Mouse (Mus musculus) thymus, postnatal 25 days (tissue): ENCODE results near the gene Nxnl2.
A peak's percentile ranks its signal among the peaks of the same experiment; 100 is the strongest.
"Not testable (repeated sequence)": the region's sequence is repeated elsewhere in the genome, so short reads cannot be mapped to it uniquely, and the experiment has no call there.

Experiments used
- DNase-seq: peaks from one replicate; pipeline ENCODE4 v3.0.0; 2022

Nxnl2 gene

GRCm38 (mm10) chr13:51182236-51182635 lies 11.4 kb downstream of the Nxnl2 start:
- no peak for DNase-seq

DNA sequence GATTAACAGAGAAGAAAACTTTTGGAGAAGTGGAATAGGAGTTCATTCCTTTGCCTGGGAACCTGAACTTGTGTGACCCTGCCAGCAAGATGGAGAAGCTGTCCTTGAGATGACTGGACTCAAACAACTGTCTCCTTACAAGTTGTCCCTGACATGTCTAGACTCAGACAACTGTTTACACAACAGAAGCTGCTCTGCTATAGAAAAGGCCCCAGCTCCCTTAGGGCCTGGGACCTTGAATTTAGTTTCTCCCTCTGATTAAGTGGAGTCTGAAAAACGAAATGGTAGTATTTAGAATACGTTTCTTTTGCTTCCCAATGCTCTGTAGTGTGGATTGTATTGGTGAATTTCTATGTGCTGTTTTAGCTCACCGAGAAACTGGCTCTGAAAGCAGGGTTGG lies 14.1 kb downstream of the Nxnl2 start:
- no peak for DNase-seq

GRCm38 (mm10) chr13:51190336-51190735 lies 19.5 kb downstream of the Nxnl2 start:
- no peak for DNase-seq

DNA sequence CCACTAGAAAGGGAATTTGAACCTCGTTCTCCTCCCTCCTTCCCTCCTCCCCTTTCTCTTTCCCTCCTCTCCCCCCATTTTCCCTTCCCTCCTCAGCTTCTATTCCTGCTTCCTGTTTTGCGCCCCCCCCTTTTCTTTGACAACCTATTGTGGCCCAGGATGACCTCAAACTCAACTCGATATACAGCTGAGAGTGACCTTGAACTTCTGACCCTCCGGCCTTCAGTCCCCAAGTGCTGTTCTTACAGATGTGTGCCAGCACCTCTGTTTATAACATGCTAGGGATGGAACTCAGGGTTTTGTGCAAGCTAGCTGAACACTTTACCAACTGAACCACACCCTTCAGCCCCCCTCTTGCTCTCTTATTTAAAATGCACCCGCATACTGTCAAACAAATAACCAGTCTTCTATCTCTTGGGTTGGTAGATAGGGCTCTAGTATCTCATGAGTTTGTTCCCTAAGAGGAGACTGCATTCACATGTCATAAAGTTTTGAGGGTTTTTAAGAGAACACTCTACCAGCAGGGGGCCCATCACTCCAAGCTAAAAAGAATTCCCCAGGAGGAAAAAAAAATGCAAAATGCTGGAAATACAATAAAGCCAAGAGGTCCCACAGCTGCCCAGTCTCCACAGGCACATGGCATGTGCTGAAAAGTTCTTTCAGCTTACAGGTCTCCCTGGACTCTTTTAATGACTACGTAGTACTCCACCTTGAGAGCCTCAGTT lies 20.8 kb downstream of the Nxnl2 start:
- no peak for DNase-seq

DNA sequence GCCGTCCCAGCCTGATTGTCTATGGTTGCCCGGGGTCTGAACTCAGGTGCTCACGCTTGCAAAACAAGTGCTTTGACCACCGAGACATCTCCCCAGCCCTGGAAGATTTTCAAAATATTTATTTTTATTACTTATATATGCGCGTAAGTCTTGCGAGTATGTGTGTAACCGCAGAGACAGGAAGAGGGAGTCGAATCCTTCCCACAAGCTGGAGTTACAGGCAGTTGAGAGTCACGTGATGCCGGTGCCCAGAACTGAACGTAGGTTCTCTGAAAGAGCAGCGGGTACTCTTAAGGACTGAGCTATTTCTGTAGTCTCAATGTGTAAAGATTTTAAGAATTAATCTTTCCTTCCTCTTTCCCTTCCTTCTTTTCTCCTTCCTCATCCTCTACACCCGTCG lies 23.1 kb downstream of the Nxnl2 start:
- DNase-seq: no peak

- DNase-seq: no peak
These were observed 26.9 kb downstream of the Nxnl2 start for GRCm38 (mm10) chr13:51197699-51198098.

- no peak for DNase-seq
These were observed 27.4 kb downstream of the Nxnl2 start for GRCm38 (mm10) chr13:51198186-51198585.

- DNase-seq: not testable (repeated sequence)
These were observed 31.4 kb downstream of the Nxnl2 start for GRCm38 (mm10) chr13:51201985-51202843.

- DNase-seq: peak; percentile 64
These were observed 32.0 kb downstream of the Nxnl2 start for GRCm38 (mm10) chr13:51202844-51203173.

GRCm38 (mm10) chr13:51203467-51203866 lies 32.6 kb downstream of the Nxnl2 start:
- DNase-seq: no peak

GRCm38 (mm10) chr13:51204081-51204480 lies 33.3 kb downstream of the Nxnl2 start:
- DNase-seq: not testable (repeated sequence)

- DNase-seq: no peak
These were observed 37.1 kb downstream of the Nxnl2 start for GRCm38 (mm10) chr13:51207965-51208364.

- no peak for DNase-seq
These were observed 37.7 kb downstream of the Nxnl2 start for GRCm38 (mm10) chr13:51208378-51209100.

DNA sequence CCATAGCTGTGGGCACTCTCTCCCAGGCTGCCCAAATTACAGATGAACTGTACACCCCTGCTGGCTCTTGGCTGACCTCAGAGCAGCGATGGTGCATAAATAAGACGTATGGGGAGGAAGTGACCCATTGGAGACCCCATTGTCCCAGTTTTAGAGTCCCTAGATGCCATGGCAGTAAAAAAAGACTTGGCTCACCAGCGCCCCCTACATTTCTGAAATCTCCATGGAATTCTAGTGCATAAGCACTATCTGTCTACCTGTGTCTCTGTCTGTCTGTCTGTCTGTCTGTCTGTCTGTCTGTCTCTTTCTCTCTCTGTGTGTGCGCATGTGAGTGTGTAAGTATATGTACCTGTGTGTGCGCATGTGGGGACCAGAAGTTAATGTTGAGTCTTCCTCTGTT lies 39.8 kb downstream of the Nxnl2 start:
- no peak for DNase-seq

DNA sequence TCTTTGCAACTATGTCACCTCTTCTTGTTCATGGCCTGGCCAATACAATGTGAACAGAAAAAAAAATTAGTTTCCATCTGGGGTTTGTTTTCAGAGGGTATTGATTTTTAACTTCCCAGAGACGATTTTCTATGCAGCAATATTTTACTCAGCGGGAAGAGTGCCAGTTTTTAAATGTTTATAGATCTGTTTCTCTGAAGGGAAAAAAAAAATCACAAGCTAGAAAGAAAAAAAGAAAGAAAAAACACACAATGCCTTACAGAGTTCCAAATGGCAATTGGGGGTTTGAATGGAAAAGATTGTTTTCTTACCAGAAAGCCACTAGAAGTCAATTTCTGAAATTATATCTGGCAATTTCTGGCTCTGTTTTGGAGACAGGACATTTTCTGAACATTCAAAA lies 43.9 kb downstream of the Nxnl2 start:
- no peak for DNase-seq

GRCm38 (mm10) chr13:51220897-51221296 lies 50.1 kb downstream of the Nxnl2 start:
- no peak for DNase-seq

- DNase-seq: no peak
These were observed 50.8 kb downstream of the Nxnl2 start for GRCm38 (mm10) chr13:51221425-51222160.
